Mouse (Mus musculus) limb, embryonic 10.5 days (tissue): ENCODE results near the gene Soat1. TPM values are rescaled to one million over a fixed set of nuclear protein-coding genes. Genes with fewer than 3 reads are reported as not detected.

Source experiments
- DNase-seq: peaks from one replicate; pipeline ENCODE4 v3.0.0-alpha.2; 2017; ENCODE audit warnings: low spot score
- H3K27ac ChIP-seq: fragments of 300-500 bp; sonication (generic); 2 replicates; pipeline ENCODE4 v1.5.1; 2016; ENCODE audit warnings: mild to moderate bottlenecking
- H3K27me3 ChIP-seq: fragments of 300-500 bp; sonication (generic); 2 replicates; pipeline ENCODE4 v1.6.1; 2016; ENCODE audit warnings: low read depth, mild to moderate bottlenecking; ENCODE audit not compliant: poor library complexity, severe bottlenecking
- H3K36me3 ChIP-seq: fragments of 300-500 bp; sonication (generic); 2 replicates; pipeline ENCODE4 v1.6.1; 2016; ENCODE audit warnings: mild to moderate bottlenecking, moderate library complexity
- H3K4me1 ChIP-seq: fragments of 300-500 bp; sonication (generic); 2 replicates; pipeline ENCODE4 v1.6.1; 2016
- H3K4me3 ChIP-seq: fragments of 300-500 bp; sonication (generic); 2 replicates; pipeline ENCODE4 v1.5.1; 2016; ENCODE audit warnings: mild to moderate bottlenecking, moderate library complexity
- H3K9me3 ChIP-seq: fragments of 300-500 bp; sonication (generic); replicated peaks from 2 replicates; pipeline ENCODE4 v1.6.1; 2016; ENCODE audit warnings: mild to moderate bottlenecking
- WGBS: fragments of 180-500 bp; shearing (Covaris S2); methylation state at CpG from one replicate; pipeline ENCODE4 v1.1.7; 2016; 5-methylcytosine and 5-hydroxymethylcytosine counted together
- polyA plus RNA-seq: library from polyadenylated mRNA; unstranded; fragments of >200 nt; fragmentation: Nextera tagmentation; extraction: Ambion mirVana; gene quantifications from 2 replicates; pipeline ENCODE4 v1.2.1, GENCODE M21; 2016

The Soat1 gene
- polyA plus RNA-seq, 1 experiment from 2014 or later = 26.2 TPM

- H3K27me3 ChIP-seq = no peaks in the 10 kb centered on the region
- 96% methylated on average over 5 of the region's 5 CpGs for WGBS
- H3K4me1 ChIP-seq = no peaks in the 10 kb centered on the region
- no peaks in the 10 kb centered on the region for H3K9me3 ChIP-seq
- no peak overlapping the region for H3K27ac ChIP-seq
- no peak for DNase-seq
- H3K4me3 ChIP-seq = no peak overlapping the region
- H3K36me3 ChIP-seq = peaks cover 90% of the 10 kb centered on the region
Measured at GRCm38 (mm10) chr1:156437726-156438125, 36.4 kb downstream of the Soat1 start.

DNA sequence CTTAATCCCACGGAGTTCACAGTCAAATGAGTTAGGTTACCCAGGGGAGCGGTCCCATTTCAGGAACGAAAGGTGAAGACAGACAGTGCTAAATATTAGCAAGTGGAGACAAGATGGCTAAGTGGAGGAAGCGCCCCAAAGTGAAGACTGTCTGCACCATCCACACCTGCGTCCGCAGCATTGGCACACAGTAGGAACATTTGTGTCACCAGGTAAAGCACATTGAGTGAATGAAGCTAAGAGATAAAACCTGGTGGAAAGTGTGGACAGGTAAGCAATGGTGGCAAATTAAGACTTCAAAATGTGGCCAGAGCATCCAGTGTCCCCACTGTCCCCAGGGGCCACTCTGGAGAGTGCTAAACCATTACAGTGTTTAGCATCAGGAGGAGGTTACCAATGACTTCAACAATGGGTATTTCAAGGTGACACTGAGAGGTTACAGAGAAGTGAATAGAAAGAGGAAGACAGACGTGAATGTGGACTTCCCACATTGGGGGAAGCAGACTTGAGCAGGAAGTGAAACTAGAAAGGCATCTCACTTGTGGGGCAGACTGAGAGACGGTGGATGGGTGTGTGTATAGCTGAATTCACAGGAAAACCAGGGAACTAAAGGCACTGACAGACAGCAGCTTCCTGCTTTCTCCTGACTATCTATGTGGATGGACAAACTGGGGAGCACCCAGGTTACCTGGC, 37.0 kb downstream of the Soat1 start:
- no peaks in the 10 kb centered on the region for H3K9me3 ChIP-seq
- no peaks in the 10 kb centered on the region; the same call in 1 of the 2 replicates for H3K4me1 ChIP-seq
- no peak overlapping the region for H3K27ac ChIP-seq
- WGBS = 95% methylated on average over 8 of the region's 8 CpGs
- no peak for DNase-seq
- no peaks in the 10 kb centered on the region for H3K27me3 ChIP-seq
- no peak overlapping the region for H3K4me3 ChIP-seq
- peaks cover 95% of the 10 kb centered on the region for H3K36me3 ChIP-seq

GRCm38 (mm10) chr1:156433497-156433896, 40.6 kb downstream of the Soat1 start:
- Histone ChIP-seq H3K27ac (no peak overlapping the region), H3K4me3 (no peak overlapping the region), H3K27me3 (no peaks in the 10 kb centered on the region), H3K9me3 (no peaks in the 10 kb centered on the region), H3K4me1 (no peaks in the 10 kb centered on the region; the same call in 1 of the 2 replicates), H3K36me3 (peaks cover 93% of the 10 kb centered on the region)
- 96% methylated on average over 3 of the region's 3 CpGs for WGBS
- no peak for DNase-seq

GRCm38 (mm10) chr1:156432498-156432897, 41.6 kb downstream of the Soat1 start:
- H3K27ac ChIP-seq = no peak overlapping the region
- H3K9me3 ChIP-seq = no peaks in the 10 kb centered on the region
- no peaks in the 10 kb centered on the region for H3K27me3 ChIP-seq
- no peak overlapping the region for H3K4me3 ChIP-seq
- peaks cover 84% of the 10 kb centered on the region for H3K36me3 ChIP-seq
- no peak for DNase-seq
- 77% methylated on average over 10 of the region's 10 CpGs for WGBS
- H3K4me1 ChIP-seq = no peaks in the 10 kb centered on the region; the same call in 1 of the 2 replicates

DNA sequence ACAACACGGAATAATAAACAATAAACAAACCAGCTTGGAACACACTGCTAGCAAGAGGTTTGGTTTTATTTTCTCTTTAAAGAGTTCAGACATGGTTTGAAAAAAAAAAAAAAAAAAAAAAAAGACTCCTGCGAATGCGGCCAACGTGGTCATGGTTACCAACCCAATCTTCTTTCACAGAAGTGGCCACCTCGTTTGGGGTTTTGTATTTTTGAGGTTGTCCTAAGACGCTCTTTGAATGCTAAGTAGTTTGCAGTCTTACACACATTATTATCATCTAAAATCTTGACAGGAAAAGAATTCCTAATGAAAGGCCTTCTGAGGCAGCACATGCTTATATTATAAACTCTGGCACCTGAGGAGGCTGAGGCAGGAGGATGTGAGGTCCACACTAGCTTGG, 45.7 kb downstream of the Soat1 start:
- no peak for DNase-seq
- no peaks in the 10 kb centered on the region for H3K9me3 ChIP-seq
- H3K27me3 ChIP-seq = no peaks in the 10 kb centered on the region
- WGBS = 93% methylated on average over 6 of the region's 6 CpGs
- no peak overlapping the region for H3K27ac ChIP-seq
- no peak overlapping the region for H3K4me3 ChIP-seq
- H3K36me3 ChIP-seq = peaks cover 50% of the 10 kb centered on the region
- H3K4me1 ChIP-seq = no peaks in the 10 kb centered on the region; the same call in 1 of the 2 replicates

DNA sequence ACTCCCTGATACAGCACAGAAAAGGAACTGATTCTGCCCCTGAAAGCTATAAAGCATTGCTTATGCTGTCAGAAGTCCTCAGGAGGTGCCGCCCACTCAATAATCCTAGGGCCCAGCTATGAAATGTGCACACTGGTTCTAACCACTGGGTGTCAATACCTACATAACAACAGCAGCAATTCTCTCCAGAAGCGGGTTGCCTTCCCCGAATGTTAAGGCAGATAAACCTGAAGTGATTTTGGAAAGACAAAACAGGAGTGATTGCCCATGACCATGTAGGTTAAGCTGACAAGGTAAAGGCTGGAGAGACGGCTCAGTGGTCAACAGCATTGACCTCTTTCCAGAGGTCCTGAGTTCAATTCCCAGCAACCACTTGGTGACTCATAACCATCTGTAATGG, 48.4 kb downstream of the Soat1 start:
- 91% methylated on average over 4 of the region's 4 CpGs for WGBS
- Histone ChIP-seq H3K4me3 (no peak overlapping the region), H3K36me3 (peaks cover 24% of the 10 kb centered on the region), H3K27me3 (no peaks in the 10 kb centered on the region), H3K27ac (no peak overlapping the region), H3K4me1 (peaks cover 5% of the 10 kb centered on the region; the same call in 1 of the 2 replicates), H3K9me3 (no peaks in the 10 kb centered on the region)
- no peak for DNase-seq

GRCm38 (mm10) chr1:156424054-156424453, 50.1 kb downstream of the Soat1 start:
- no peaks in the 10 kb centered on the region for H3K27me3 ChIP-seq
- no peaks in the 10 kb centered on the region for H3K9me3 ChIP-seq
- no peak overlapping the region for H3K27ac ChIP-seq
- no peak for DNase-seq
- H3K4me3 ChIP-seq = no peak overlapping the region
- 89% methylated on average over 3 of the region's 3 CpGs for WGBS
- peaks cover 5% of the 10 kb centered on the region; the same call in 1 of the 2 replicates for H3K4me1 ChIP-seq
- H3K36me3 ChIP-seq = peaks cover 8% of the 10 kb centered on the region

GRCm38 (mm10) chr1:156423493-156423892, 50.6 kb downstream of the Soat1 start:
- Histone ChIP-seq H3K36me3 (0 out of 2 replicates have a peak, but pooled peaks cover 2% of the 10 kb centered on the region), H3K4me1 (peaks cover 5% of the 10 kb centered on the region; the same call in 1 of the 2 replicates)

GRCm38 (mm10) chr1:156422856-156423255, 51.3 kb downstream of the Soat1 start:
- H3K36me3 ChIP-seq = 0 out of 2 replicates have a peak, but pooled peaks cover 2% of the 10 kb centered on the region
- WGBS = 81% methylated on average over 6 of the region's 6 CpGs
- H3K9me3 ChIP-seq = no peaks in the 10 kb centered on the region
- no peak overlapping the region for H3K4me3 ChIP-seq
- H3K4me1 ChIP-seq = peaks cover 5% of the 10 kb centered on the region; the same call in 1 of the 2 replicates
- no peak overlapping the region for H3K27ac ChIP-seq
- DNase-seq = no peak
- H3K27me3 ChIP-seq = no peaks in the 10 kb centered on the region

More at GRCm38 (mm10) chr1:156423493-156423892, 50.6 kb downstream of the Soat1 start:
- no peak overlapping the region for H3K27ac ChIP-seq
- 90% methylated on average over 6 of the region's 6 CpGs for WGBS
- no peak for DNase-seq
- H3K4me3 ChIP-seq = no peak overlapping the region
- no peaks in the 10 kb centered on the region for H3K27me3 ChIP-seq
- no peaks in the 10 kb centered on the region for H3K9me3 ChIP-seq

DNA sequence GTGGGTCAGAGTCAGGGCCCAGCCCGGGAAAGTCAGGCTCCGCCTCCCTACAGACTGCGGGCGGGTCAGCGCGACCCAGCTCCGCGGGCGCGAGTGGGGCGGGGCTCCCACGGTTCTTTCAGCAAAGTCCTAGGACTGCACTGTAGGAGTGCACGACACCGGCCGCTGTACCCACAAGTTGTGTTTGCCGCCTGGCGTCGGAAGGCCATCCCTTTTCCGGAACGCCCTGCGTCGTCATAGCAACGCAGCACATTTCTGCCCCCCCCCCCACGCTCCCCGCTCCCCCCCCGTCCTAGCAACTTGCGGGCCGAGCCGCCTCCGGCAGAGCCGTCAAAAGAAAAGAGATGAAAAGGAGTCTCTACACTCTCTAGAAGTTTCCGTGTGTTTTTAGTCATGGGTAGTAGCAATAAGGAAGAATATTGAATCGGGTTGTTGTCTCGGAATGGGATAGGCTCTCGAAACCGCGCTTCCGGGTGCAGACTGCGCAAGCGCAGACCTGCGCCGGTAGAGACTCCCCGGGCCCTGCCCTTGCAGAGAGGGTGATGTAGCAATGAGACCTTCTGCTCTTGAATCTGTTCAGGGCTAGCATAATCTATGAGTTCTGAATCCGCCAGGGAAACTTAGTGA, 53.3 kb downstream of the Soat1 start, which contains the start of gene Axdnd1:
Gene Axdnd1 (minus strand): TSS at position 489 of the 627 bp plus-strand sequence.
- Histone ChIP-seq H3K4me1 (peaks cover 5% of the 10 kb centered on the region; the same call in 1 of the 2 replicates), H3K4me3 (peak within 1 kb of the TSS; percentile 69), H3K36me3 (no peaks in the 10 kb centered on the region), H3K27ac (peak within 1 kb of the TSS; percentile 85), H3K9me3 (no peaks in the 10 kb centered on the region), H3K27me3 (no peaks in the 10 kb centered on the region)
- WGBS = under 1% methylated on average over 44 of the region's 44 CpGs
- peak; percentile 88 for DNase-seq

DNA sequence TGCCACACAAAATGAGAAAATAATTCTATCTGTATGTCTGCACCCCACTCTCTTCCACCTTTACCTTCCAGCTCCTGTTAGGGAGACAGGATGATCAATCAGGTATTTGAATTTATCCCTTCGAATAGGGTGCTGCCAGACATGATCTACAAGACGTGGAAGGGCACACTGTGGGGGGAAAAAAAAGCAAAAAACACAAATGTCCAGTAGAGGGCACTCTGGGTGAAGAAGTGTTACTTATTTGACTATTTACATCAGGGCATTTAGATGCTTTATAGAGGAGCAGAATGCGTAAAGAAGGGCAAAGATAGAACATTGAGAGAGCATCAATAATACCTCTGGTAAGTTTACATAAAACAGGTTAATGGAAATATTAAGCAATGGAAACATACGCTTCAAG, 56.0 kb downstream of the Soat1 start:
- Histone ChIP-seq H3K27me3 (no peaks in the 10 kb centered on the region), H3K9me3 (no peaks in the 10 kb centered on the region), H3K36me3 (no peaks in the 10 kb centered on the region), H3K27ac (no peak overlapping the region), H3K4me1 (peaks cover 5% of the 10 kb centered on the region; the same call in 1 of the 2 replicates), H3K4me3 (no peak overlapping the region)
- 70% methylated on average over 4 of the region's 4 CpGs for WGBS
- DNase-seq = no peak

- Histone ChIP-seq H3K27me3 (no peaks in the 10 kb centered on the region), H3K27ac (no peak overlapping the region), H3K4me3 (no peak overlapping the region), H3K9me3 (no peaks in the 10 kb centered on the region), H3K4me1 (peaks cover 2% of the 10 kb centered on the region; the same call in 1 of the 2 replicates), H3K36me3 (no peaks in the 10 kb centered on the region)
- DNase-seq = no peak
- 71% methylated on average over 4 of the region's 4 CpGs for WGBS
Measured at GRCm38 (mm10) chr1:156408521-156408920, 65.6 kb downstream of the Soat1 start.

DNA sequence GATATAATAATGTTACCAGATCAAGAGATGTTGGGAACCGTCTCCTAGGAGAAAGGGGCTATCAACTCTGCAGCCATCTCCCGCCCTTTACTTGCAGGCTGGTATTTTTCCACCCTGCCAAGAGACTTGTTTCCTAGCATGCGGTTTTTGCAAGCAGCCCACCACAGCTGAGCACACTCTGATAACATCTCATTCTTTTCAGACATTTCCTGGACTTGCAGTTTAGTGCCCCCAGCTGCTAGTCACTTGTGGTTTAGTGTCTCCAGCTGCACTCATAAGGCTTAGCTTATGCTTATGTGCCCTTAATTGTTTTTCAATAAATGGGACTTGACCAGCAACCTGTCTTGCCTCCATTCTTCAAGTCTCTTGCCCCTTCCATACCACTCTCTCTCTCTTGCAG, 66.1 kb downstream of the Soat1 start:
- 73% methylated on average over 3 of the region's 3 CpGs for WGBS
- no peaks in the 10 kb centered on the region for H3K9me3 ChIP-seq
- no peak overlapping the region for H3K27ac ChIP-seq
- H3K36me3 ChIP-seq = no peaks in the 10 kb centered on the region
- H3K27me3 ChIP-seq = no peaks in the 10 kb centered on the region
- H3K4me1 ChIP-seq = peaks cover 2% of the 10 kb centered on the region; the same call in 1 of the 2 replicates
- DNase-seq = no peak
- H3K4me3 ChIP-seq = no peak overlapping the region
